Mouse (Mus musculus) telencephalon, adult 2 months (tissue): ENCODE measurements around the gene Acpp.
"Not testable (repeated sequence)": the region's sequence is repeated elsewhere in the genome, so short reads cannot be mapped to it uniquely, and the experiment has no call there.

Experiments used
- DNase-seq: peaks from one replicate; pipeline ENCODE4 v3.0.0-alpha.2; 2011; ENCODE audit warnings: low read depth, low spot score

Gene Acpp

GRCm38 (mm10) chr9:104337183-104337931 lies at the start of gene Acpp:
Gene Acpp, minus strand, starts transcription at chr9:104337748.
- DNase-seq, result no peak

- DNase-seq, result peak; percentile 45
Measured at GRCm38 (mm10) chr9:104382571-104383170, 45.1 kb upstream of the Acpp start.

- no peak for DNase-seq
Measured at GRCm38 (mm10) chr9:104379532-104380162, 42.1 kb upstream of the Acpp start.

- DNase-seq, result no peak
Measured at GRCm38 (mm10) chr9:104375573-104375972, 38.0 kb upstream of the Acpp start.

DNA sequence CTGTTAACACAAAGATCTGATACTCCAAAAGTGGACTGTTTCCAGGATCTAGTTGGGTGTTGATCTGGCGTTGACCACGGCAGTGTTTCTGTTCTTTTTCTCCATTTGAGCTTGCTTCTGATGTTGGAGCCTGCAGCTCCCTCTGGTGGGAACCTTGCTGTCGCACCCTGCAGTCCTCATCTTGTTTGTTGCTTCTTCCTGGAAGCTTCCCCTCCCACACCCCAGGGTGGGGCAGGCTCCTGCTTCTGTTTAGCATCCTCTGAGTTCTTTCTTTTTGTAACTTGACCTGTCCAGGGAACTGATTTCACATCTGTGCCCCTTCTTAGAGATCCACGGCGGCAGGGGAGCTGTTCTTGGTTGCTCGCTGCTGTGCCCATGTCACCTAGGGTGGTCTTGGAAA lies 35.7 kb upstream of the Acpp start:
- DNase-seq, result peak; percentile 44

DNA sequence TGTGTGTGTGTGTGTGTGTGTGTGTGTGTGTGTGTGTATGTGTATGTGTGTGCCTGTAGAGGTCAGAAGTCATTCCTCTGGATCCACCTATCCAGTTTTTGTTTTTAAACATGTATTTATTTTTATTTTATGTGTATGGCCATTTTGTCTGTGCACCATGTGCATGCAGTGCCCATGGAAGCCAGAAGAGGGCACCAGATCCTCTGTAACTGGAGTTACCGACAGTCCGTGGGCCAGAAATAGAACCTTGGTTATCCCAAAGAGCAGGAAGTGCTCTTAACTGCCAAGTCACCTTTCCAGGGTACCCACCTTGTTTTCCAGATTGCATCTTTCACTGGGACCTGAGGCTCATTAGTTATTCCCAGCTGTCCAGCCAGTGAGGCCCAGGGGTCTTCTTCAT lies 29.4 kb upstream of the Acpp start:
- DNase-seq, result no peak

GRCm38 (mm10) chr9:104361951-104362350 lies 24.4 kb upstream of the Acpp start:
- not testable (repeated sequence) for DNase-seq

GRCm38 (mm10) chr9:104361073-104361891 lies 23.7 kb upstream of the Acpp start:
- DNase-seq, result no peak

DNA sequence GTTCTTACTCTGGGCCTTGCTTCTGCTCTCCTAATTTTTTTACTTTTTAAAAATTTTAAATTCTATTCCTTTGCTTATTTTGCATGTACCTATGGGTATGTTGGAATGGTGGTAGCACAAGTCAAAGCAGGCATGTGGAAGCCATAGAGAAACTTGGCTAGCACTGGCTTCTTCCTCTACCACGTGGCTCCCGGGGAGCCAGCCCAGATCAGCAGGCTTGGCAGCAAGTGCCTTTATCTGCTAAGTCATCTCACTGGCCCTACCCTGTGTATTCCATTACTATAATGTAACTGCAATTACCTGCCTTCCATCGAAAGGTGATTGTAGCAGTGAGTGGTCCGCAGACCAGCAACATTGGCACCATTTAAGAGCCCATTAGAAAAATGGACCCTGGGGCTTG lies 22.8 kb upstream of the Acpp start:
- DNase-seq, result no peak

DNA sequence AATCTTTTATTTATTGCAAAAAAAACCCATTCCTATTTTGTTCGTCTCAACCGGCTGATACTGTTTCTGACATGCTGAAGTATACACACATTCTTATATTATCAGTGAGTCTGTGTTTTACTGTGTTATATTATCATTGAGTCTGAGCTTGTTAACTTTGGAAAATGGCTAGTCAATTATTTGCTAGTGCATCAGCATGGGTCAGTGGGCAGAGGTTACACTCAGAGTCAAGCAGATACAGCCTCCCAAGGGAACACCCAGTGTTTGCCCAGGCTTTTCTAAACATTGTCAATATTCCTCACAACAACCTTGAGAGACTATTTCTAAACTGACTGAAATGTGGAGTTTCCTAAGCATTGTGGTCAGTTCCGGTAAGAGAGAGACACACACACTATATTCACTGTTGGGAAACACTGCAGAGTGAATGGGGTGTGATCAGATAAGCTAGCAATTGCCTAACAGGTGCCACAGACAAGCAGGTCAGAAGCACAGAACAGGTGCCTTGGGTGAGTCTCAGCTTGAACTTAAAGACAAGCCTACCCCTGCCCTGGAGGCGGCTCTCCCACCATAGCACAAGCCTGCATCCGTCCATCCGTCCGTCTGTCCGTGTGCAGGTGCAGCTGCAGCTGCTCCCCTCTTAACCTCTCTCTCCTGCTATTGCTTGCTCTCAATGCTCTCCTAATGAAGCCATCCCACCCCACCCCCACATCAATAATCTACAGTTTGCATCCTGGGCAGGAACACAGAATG lies 18.1 kb upstream of the Acpp start:
- DNase-seq, result no peak

DNA sequence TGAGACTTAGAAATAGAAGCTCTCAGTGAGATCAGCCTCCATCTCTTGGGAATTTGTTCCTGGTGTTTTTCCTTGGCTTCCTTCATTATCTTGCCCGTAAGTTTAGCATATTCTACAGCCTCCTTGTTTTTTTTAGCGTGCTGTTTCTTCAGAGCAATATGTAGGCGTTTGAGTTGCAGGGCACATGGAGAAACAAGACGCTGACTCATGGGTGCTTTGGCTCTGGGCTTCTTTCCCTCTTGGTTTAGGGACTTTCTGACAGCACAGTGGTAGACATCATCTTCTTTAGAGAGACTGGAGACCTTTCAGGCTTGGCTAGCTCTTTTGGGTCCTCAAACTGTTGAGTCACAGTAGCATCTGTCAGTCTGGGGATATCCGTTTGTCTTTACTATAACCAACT lies 6.6 kb upstream of the Acpp start:
- peak; percentile 76 for DNase-seq

- no peak for DNase-seq
Measured at GRCm38 (mm10) chr9:104339483-104339882, 1.9 kb upstream of the Acpp start.

- DNase-seq, result no peak
Measured at GRCm38 (mm10) chr9:104338489-104339427, 1.2 kb upstream of the Acpp start.

- no peak for DNase-seq
Measured at GRCm38 (mm10) chr9:104331301-104331700, 6.2 kb downstream of the Acpp start.

DNA sequence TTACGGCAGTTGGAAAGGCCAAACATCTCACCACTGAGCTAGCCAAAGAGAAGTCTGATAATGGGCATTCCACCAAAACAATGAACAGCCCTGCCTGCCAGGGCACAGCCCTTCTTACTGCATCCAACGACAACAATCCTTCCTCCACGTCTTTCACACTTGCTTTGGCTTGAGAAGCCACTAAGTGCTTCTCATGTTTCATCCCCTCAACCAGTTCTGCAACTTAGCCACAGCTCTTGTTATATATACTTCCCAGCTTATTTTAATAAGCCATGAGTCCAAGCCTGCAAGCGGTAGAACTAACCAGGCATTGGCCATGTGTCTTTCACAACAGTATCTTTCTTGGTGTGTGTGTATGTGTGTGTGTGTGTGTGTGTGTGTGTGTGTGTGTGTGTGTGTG lies 8.9 kb downstream of the Acpp start:
- DNase-seq, result no peak

- no peak for DNase-seq
Measured at GRCm38 (mm10) chr9:104321519-104321918, 16.0 kb downstream of the Acpp start.

- DNase-seq, result no peak
Measured at GRCm38 (mm10) chr9:104316351-104316750, 21.2 kb downstream of the Acpp start.

DNA sequence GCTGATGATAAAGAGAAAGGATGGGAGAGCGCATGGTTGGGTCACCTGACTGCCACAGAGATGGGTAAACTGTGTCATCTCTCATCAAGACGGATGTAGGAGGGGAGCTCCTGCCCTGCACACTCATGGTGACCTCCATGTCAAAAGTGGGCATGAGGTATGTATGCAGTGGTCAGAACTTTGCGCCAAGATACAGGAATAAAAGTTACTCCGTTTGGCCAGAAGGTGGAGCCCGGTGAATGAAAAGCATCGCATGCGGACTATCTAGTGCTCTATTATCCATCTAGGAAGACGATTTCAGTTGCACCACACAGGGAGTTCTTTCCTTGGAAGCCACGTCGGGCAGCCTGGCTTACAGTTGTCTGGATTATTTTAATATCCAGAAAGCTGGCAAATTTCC lies 22.0 kb downstream of the Acpp start:
- DNase-seq, result peak; percentile 27

DNA sequence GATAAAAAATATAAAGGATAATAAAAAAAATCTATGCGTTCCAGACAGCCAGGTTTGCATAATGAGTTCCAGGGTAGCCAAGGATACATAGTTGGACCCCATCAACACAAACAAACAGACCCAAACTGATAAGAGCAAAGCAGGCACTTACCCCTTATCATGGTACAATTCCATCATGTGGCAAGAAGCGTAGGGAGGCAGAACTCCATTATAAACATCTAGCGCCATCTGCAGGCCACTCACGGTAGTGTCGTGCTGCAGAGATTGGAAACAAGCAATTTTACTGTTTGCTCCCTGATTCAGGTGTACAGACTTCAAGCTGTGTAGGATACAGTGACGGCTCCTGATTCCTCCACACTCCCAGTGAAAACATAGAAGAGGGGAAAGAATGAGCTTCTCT lies 30.8 kb downstream of the Acpp start:
- peak; percentile 31 for DNase-seq
